ENCODE assay signal across 9 mouse cellular contexts in genomic region chr3:55347371-55348025, GRCm38 (mm10).
DNase-seq lines count a peak whose midpoint lies in the region; ATAC-seq and TF ChIP-seq lines count a peak whose summit lies in the region.
"Had no signal": no experiment of that assay in that cellular context is flagged by ENCODE, and none has a peak within 500 bp of the region (broad histone marks: within the 10 kb centered on the region; RNA-seq: fewer than 3 reads in every experiment).

No protein-coding gene starts in this region.

- 22% methylated on average over 16 of the region's 16 CpGs for WGBS in hindbrain, embryonic 11.5 days
- WGBS in midbrain, embryonic 13.5 days: 4% methylated on average over 16 of the region's 16 CpGs

- TF ChIP-seq POLR2A in brain, embryonic 14.5 days (IDR thresholded peaks at IDR 0.05; ENCODE audit: borderline replicate concordance, extremely low read depth, insufficient read depth, insufficient read length, poor library complexity, severe bottlenecking): no peak

- ATAC-seq in cerebellum, adult (ENCODE audit: insufficient number of reproducible peaks, low FRiP score, low TSS enrichment): no peak; the same call in 1 of the 2 replicates
- peak; percentile 62 for ATAC-seq in hindbrain, embryonic 11.5 days (ENCODE audit: low FRiP score)
- ATAC-seq in midbrain, embryonic 13.5 days: peak; percentile 52

- peak; percentile 39 to 57 for DNase-seq in cerebellum, postnatal 10 days
- DNase-seq in brain, embryonic 14.5 days (ENCODE audit: low read depth): peak; percentile 89
- DNase-seq in hindbrain, embryonic 11.5 days (ENCODE audit: low spot score): peak; percentile 64
- DNase-seq in thymus, adult 18-20 months: no peak
- no peak for DNase-seq in adrenal gland, adult 18-20 months (ENCODE audit: low spot score in 2 of 2)
- no peak for DNase-seq in heart, adult 18-20 months
- DNase-seq: heart, postnatal 14 days had no signal

- no peak overlapping the region for H3K4me3 ChIP-seq in hindbrain, embryonic 11.5 days (ENCODE audit: low read depth, low read length)
- 0 out of 2 replicates have a peak overlapping the region, but pooled peaks have one; percentile 5 for H3K4me3 ChIP-seq in midbrain, embryonic 13.5 days (replicated peaks)

- peaks cover 8% of the 10 kb centered on the region for H3K4me1 ChIP-seq in hindbrain, embryonic 11.5 days (replicated peaks; ENCODE audit: control insufficient read depth, insufficient read depth, low read length)
- H3K4me1 ChIP-seq in midbrain, embryonic 13.5 days (replicated peaks): peaks cover 67% of the 10 kb centered on the region

- peak overlapping the region; percentile 21; the same call in 1 of the 2 replicates for H3K4me2 ChIP-seq in hindbrain, embryonic 11.5 days (replicated peaks; ENCODE audit: low read depth, low read length)
- peak overlapping the region; percentile 41 for H3K4me2 ChIP-seq in midbrain, embryonic 13.5 days (replicated peaks)

- no peak overlapping the region for H3K9ac ChIP-seq in hindbrain, embryonic 11.5 days (ENCODE audit: low read depth, low read length)
- H3K9ac ChIP-seq in midbrain, embryonic 13.5 days (replicated peaks): peak overlapping the region; percentile 47

- no peaks in the 10 kb centered on the region for H3K36me3 ChIP-seq in hindbrain, embryonic 11.5 days (ENCODE audit: control insufficient read depth, insufficient read depth, low read length)
- H3K36me3 ChIP-seq in midbrain, embryonic 13.5 days: no peaks in the 10 kb centered on the region

- H3K27me3 ChIP-seq in hindbrain, embryonic 11.5 days (ENCODE audit: control insufficient read depth, insufficient read depth, low read length): no peaks in the 10 kb centered on the region
- no peaks in the 10 kb centered on the region for H3K27me3 ChIP-seq in midbrain, embryonic 13.5 days

- H3K9me3 ChIP-seq in hindbrain, embryonic 11.5 days (ENCODE audit: control insufficient read depth, low read length): no peaks in the 10 kb centered on the region
- H3K9me3 ChIP-seq in midbrain, embryonic 13.5 days: no peaks in the 10 kb centered on the region

- H3K27ac ChIP-seq in hindbrain, embryonic 11.5 days (ENCODE audit: low read depth, low read length): peak overlapping the region; percentile 81
- peak overlapping the region; percentile 92 for H3K27ac ChIP-seq in midbrain, embryonic 13.5 days

- TF ChIP-seq CTCF in brain, embryonic 14.5 days (IDR thresholded peaks at IDR 0.05; ENCODE audit: borderline replicate concordance, extremely low read depth, insufficient read depth, insufficient read length): no peak

Comparison
In these comparisons a context has a peak if more than half of its experiments do, and no peak if none do; other contexts are left out.
1. DNase-seq: peak in cerebellum, postnatal 10 days (2 of 2), brain, embryonic 14.5 days (single experiment) and hindbrain, embryonic 11.5 days (single experiment); none in thymus, adult 18-20 months (0 of 2), adrenal gland, adult 18-20 months (0 of 2) and heart, adult 18-20 months (0 of 2).